Mouse (Mus musculus): ENCODE data around the gene Gm49380. TPM values are rescaled to one million over a fixed set of nuclear protein-coding genes. Genes with fewer than 3 reads are reported as not detected.

The Gm49380 gene
- polyA plus RNA-seq (2015; fragmentation: Nextera tagmentation; extraction: Ambion mirVana): 0.05 TPM in 1 of 2 replicates, not detected in the other

DNA sequence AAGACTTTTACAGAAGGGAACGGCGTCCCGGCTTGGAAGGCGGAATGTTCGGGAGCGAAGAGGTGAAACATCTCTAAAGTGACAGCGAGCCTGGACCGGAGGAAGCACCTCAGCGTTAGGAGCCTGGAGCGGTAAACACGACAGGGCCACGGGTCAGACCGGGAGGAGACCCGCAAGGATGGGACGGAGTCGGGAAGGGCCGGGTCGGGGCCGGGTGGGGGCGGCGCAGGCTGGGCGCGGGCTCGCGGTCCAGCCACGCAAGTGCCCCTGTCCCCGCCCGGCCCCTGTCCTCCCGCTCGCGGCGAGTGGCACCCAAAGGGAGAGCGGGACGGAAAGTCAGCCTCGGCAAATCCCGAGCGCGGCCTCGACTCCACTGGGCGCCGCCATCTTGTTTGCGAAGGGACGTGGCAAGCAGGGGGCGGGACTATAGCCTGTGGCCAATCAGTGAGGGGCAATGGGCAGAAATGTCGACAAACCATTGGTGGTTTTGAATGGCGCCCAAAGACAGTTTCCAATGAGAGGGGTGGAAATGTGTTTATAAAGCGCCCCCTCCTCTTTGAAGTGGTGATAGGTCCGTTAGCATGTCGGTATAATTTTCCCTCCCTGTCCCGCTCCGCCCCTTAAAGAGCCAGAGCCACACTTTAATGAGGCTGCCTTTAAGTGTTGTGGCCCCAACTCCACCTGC lies at the start of gene Gm49380, which contains the start of gene Rnf26:
Gene Gm49380 (minus strand): TSS at position 396 of the 685 bp plus-strand sequence.
Gene Rnf26 (minus strand): TSS at position 413 of the 685 bp plus-strand sequence.
- Histone ChIP-seq H3K27me3 (ENCODE audit: control insufficient read depth, insufficient read depth, low read length) (no peaks in the 10 kb centered on the region), H3K4me1 (replicated peaks; ENCODE audit: control insufficient read depth, insufficient read depth) (0 out of 2 replicates have a peak, but pooled peaks cover 8% of the 10 kb centered on the region), H3K4me2 (replicated peaks; ENCODE audit: low read depth) (peak within 1 kb of the TSS; percentile 57), H3K36me3 (ENCODE audit: control insufficient read depth, insufficient read depth, low read length) (no peaks in the 10 kb centered on the region), H3K9ac (ENCODE audit: low read length) (peak within 1 kb of the TSS; percentile 71), H3K27ac (replicated peaks) (peak within 1 kb of the TSS; percentile 65), H3K9me3 (ENCODE audit: control insufficient read depth, low read length) (no peaks in the 10 kb centered on the region), H3K4me3 (ENCODE audit: low read depth, low read length) (peak within 1 kb of the TSS; percentile 73)
- DNase-seq (ENCODE audit: low spot score) (peak; percentile 96), ATAC-seq (ENCODE audit: low FRiP score, low TSS enrichment) (peak; percentile 97)
- no peak for TF ChIP-seq EP300 (optimal IDR thresholded peaks at IDR 0.05)
- WGBS: under 1% methylated on average over 49 of the region's 51 CpGs

DNA sequence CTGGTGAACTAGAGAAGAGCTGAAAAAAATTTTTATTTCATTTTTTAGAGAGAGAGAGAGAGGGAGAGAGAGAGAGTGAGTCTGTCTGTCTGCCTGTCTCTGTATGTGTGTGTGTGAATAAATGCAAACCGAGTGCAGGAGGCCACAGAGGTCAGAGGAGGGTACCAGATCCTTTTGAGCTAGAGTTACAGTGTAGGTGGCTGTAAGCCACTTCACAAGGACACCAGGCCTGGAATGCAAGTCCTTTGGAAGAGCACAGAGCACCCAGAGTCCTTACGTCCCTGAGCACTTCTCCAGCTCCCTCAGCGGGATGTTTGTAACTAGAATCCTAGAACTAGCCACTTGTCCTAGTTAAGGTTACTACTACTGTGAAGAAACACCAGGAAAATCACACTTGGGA lies 46.6 kb upstream of the Gm49380 start:
- WGBS: 76% methylated on average over 3 of the region's 3 CpGs
- H3K4me3 ChIP-seq (ENCODE audit: low read depth, low read length): no peak overlapping the region
- H3K9me3 ChIP-seq (ENCODE audit: control insufficient read depth, low read length): no peaks in the 10 kb centered on the region
- no peak overlapping the region for H3K4me2 ChIP-seq (replicated peaks; ENCODE audit: low read depth)
- DNase-seq (ENCODE audit: low spot score) (no peak), ATAC-seq (ENCODE audit: low FRiP score, low TSS enrichment) (no peak)
- H3K4me1 ChIP-seq (replicated peaks; ENCODE audit: control insufficient read depth, insufficient read depth): no peaks in the 10 kb centered on the region
- no peaks in the 10 kb centered on the region for H3K27me3 ChIP-seq (ENCODE audit: control insufficient read depth, insufficient read depth, low read length)
- peaks cover 17% of the 10 kb centered on the region for H3K36me3 ChIP-seq (ENCODE audit: control insufficient read depth, insufficient read depth, low read length)
- TF ChIP-seq EP300 (optimal IDR thresholded peaks at IDR 0.05) (no peak), CTCF (IDR thresholded peaks at IDR 0.05; ENCODE audit: low read depth) (no peak)
- H3K27ac ChIP-seq (replicated peaks): no peak overlapping the region
- H3K9ac ChIP-seq (ENCODE audit: low read length): no peak overlapping the region

DNA sequence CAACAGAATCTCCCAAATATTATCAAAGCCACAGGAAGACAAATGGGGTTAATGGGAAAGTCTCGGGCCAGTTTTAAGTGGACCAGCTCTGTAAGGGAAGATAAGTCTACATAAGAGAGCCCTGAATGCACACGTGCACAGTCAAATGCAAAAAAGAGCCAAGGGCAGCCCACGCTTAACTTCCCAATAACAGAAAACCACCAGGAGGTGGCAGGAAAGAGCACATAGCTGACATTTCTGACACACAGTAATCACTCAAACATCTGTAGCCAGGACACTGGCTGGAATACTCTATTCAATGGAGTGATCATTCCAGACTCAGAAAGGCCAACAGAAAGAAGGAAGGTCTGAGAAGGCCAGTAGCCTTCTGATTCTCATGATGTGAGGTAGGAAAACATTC lies 34.0 kb upstream of the Gm49380 start:
- 46% methylated on average over 3 of the region's 3 CpGs for WGBS
- H3K4me1 ChIP-seq (replicated peaks; ENCODE audit: control insufficient read depth, insufficient read depth): no peaks in the 10 kb centered on the region
- DNase-seq (ENCODE audit: low spot score): no peak
- H3K36me3 ChIP-seq (ENCODE audit: control insufficient read depth, insufficient read depth, low read length): 0 out of 2 replicates have a peak, but pooled peaks cover 6% of the 10 kb centered on the region
- no peak overlapping the region for H3K4me3 ChIP-seq (ENCODE audit: low read depth, low read length)
- H3K27me3 ChIP-seq (ENCODE audit: control insufficient read depth, insufficient read depth, low read length): no peaks in the 10 kb centered on the region
- no peak overlapping the region for H3K27ac ChIP-seq (replicated peaks)
- H3K4me2 ChIP-seq (replicated peaks; ENCODE audit: low read depth): no peak overlapping the region
- TF ChIP-seq EP300 (optimal IDR thresholded peaks at IDR 0.05): no peak
- peak; percentile 68 for TF ChIP-seq CTCF (IDR thresholded peaks at IDR 0.05; ENCODE audit: low read depth)
- no peak overlapping the region for H3K9ac ChIP-seq (ENCODE audit: low read length)
- ATAC-seq (ENCODE audit: low FRiP score, low TSS enrichment): no peak
- H3K9me3 ChIP-seq (ENCODE audit: control insufficient read depth, low read length): no peaks in the 10 kb centered on the region

DNA sequence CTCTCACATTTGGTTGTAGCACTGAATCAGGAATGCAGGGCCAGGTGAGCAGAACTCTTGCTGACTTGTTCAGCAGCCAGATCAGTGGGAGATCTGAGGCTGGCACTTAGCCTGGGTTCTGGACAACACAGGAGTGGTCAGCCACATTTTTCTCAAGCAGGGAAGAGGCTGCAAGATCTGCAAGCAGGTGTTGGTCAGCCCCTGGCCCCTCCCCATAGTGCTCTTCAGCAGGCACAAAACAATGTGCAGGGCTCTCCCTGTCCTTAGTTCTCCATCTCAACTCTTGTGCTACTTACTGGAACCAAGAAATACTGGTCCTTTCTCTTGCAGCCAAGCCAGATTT lies 31.4 kb upstream of the Gm49380 start:
- no peak for ATAC-seq (ENCODE audit: low FRiP score, low TSS enrichment)
- Histone ChIP-seq H3K9ac (ENCODE audit: low read length) (no peak overlapping the region), H3K36me3 (ENCODE audit: control insufficient read depth, insufficient read depth, low read length) (0 out of 2 replicates have a peak, but pooled peaks cover 2% of the 10 kb centered on the region), H3K27ac (replicated peaks) (peak overlapping the region; percentile 58; the same call in 1 of the 2 replicates), H3K4me3 (ENCODE audit: low read depth, low read length) (no peak overlapping the region), H3K27me3 (ENCODE audit: control insufficient read depth, insufficient read depth, low read length) (no peaks in the 10 kb centered on the region), H3K4me1 (replicated peaks; ENCODE audit: control insufficient read depth, insufficient read depth) (no peaks in the 10 kb centered on the region; the same call in 1 of the 2 replicates), H3K9me3 (ENCODE audit: control insufficient read depth, low read length) (no peaks in the 10 kb centered on the region), H3K4me2 (replicated peaks; ENCODE audit: low read depth) (no peak overlapping the region)
- TF ChIP-seq EP300 (optimal IDR thresholded peaks at IDR 0.05) (no peak), CTCF (IDR thresholded peaks at IDR 0.05; ENCODE audit: low read depth) (no peak)
- DNase-seq (ENCODE audit: low spot score): no peak

DNA sequence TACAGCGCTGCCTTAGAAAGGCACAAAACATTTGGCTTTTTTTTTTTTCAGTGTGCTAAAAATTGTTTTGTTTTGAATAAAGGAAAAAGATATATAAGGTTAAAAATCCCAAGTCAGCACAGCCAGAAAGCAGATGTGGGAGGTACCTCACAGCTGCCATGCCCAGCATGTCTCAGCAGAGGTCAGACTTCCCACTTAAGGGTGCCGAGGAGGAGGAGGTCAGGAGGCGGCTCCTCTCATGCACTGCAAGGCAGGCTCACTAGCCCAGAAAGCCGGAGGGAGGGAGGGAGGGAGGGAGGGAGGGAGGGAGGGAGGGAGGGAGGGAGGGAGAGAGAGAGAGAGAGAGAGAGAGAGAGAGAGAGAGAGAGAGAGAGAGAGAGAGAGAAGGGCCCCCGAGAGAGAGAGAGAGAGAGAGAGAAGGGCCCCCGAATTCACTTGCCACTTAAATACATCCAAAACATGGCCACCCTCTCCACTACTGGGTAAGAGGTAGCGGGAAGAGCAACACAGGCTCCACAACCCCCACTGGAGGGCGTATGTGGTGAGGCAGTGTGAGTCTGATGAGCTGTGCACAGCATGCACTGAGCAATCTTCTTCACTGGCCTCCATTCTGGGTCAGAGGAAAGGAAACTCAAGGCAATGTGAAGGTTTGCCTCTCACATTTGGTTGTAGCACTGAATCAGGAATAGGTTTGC lies 30.9 kb upstream of the Gm49380 start:
- no peak for DNase-seq (ENCODE audit: low spot score)
- 49% methylated on average over 5 of the region's 8 CpGs for WGBS
- no peak overlapping the region for H3K9ac ChIP-seq (ENCODE audit: low read length)
- 0 out of 2 replicates have a peak, but pooled peaks cover 2% of the 10 kb centered on the region for H3K36me3 ChIP-seq (ENCODE audit: control insufficient read depth, insufficient read depth, low read length)
- no peak overlapping the region for H3K4me2 ChIP-seq (replicated peaks; ENCODE audit: low read depth)
- ATAC-seq (ENCODE audit: low FRiP score, low TSS enrichment): peak; percentile 68; the same call in 1 of the 2 replicates
- no peaks in the 10 kb centered on the region; the same call in 1 of the 2 replicates for H3K4me1 ChIP-seq (replicated peaks; ENCODE audit: control insufficient read depth, insufficient read depth)
- no peak overlapping the region for H3K4me3 ChIP-seq (ENCODE audit: low read depth, low read length)
- H3K9me3 ChIP-seq (ENCODE audit: control insufficient read depth, low read length): no peaks in the 10 kb centered on the region
- H3K27ac ChIP-seq (replicated peaks): peak overlapping the region; percentile 58; the same call in 1 of the 2 replicates
- TF ChIP-seq CTCF (IDR thresholded peaks at IDR 0.05; ENCODE audit: low read depth) (peak; percentile 59), EP300 (optimal IDR thresholded peaks at IDR 0.05) (no peak)
- H3K27me3 ChIP-seq (ENCODE audit: control insufficient read depth, insufficient read depth, low read length): no peaks in the 10 kb centered on the region
